Mouse (Mus musculus): ENCODE data around the gene Fbxo22. TPM values are rescaled to one million over a fixed set of nuclear protein-coding genes. Genes with fewer than 3 reads are reported as not detected.
"Not testable (repeated sequence)": the region's sequence is repeated elsewhere in the genome, so short reads cannot be mapped to it uniquely, and the experiment has no call there.

The Fbxo22 gene
- total and polyA plus RNA-seq, 2 experiments from 2014 or later = 58.3 to 70.0 TPM

GRCm38 (mm10) chr9:55244079-55244478 lies 35.4 kb downstream of the Fbxo22 start:
- Histone ChIP-seq H3K9me3 (ENCODE audit: low read length) (no peaks in the 10 kb centered on the region), H3K9ac (replicated peaks; ENCODE audit: low read length) (no peak overlapping the region), H3K4me1 (ENCODE audit: insufficient read depth, low read length) (no peaks in the 10 kb centered on the region), H3K27ac (no peak overlapping the region), H3K4me3 (ENCODE audit: low read length) (no peak overlapping the region), H3K4me2 (ENCODE audit: low read depth, low read length) (no peak overlapping the region), H3K36me3 (ENCODE audit: insufficient read depth, low read length) (no peaks in the 10 kb centered on the region), H3K27me3 (ENCODE audit: insufficient read depth, low read length) (no peaks in the 10 kb centered on the region)
- WGBS = 74% methylated on average over 3 of the region's 3 CpGs
- ATAC-seq (no peak), DNase-seq (ENCODE audit: low spot score) (no peak)
- no peak for TF ChIP-seq CTCF (IDR thresholded peaks at IDR 0.05; ENCODE audit: low read depth)

- H3K4me1 ChIP-seq (ENCODE audit: insufficient read depth, low read length) = not testable (repeated sequence)
Measured at GRCm38 (mm10) chr9:55245057-55245750, 36.5 kb downstream of the Fbxo22 start.

GRCm38 (mm10) chr9:55246440-55246839 lies 37.7 kb downstream of the Fbxo22 start:
- no peak for TF ChIP-seq CTCF (IDR thresholded peaks at IDR 0.05; ENCODE audit: low read depth)
- Histone ChIP-seq H3K9ac (replicated peaks; ENCODE audit: low read length) (no peak overlapping the region), H3K4me2 (ENCODE audit: low read depth, low read length) (no peak overlapping the region), H3K4me3 (ENCODE audit: low read length) (no peak overlapping the region), H3K27me3 (ENCODE audit: insufficient read depth, low read length) (no peaks in the 10 kb centered on the region), H3K36me3 (ENCODE audit: insufficient read depth, low read length) (no peaks in the 10 kb centered on the region), H3K27ac (no peak overlapping the region), H3K4me1 (ENCODE audit: insufficient read depth, low read length) (no peaks in the 10 kb centered on the region), H3K9me3 (ENCODE audit: low read length) (no peaks in the 10 kb centered on the region)
- no peak for ATAC-seq
- no peak for DNase-seq (ENCODE audit: low spot score)
- WGBS = 79% methylated on average over 8 of the region's 8 CpGs

More at GRCm38 (mm10) chr9:55245057-55245750, 36.5 kb downstream of the Fbxo22 start:
- H3K27ac ChIP-seq; H3K9me3 ChIP-seq (ENCODE audit: low read length); DNase-seq (ENCODE audit: low spot score); H3K4me2 ChIP-seq (ENCODE audit: low read depth, low read length); H3K4me3 ChIP-seq (ENCODE audit: low read length); H3K27me3 ChIP-seq (ENCODE audit: insufficient read depth, low read length); H3K9ac ChIP-seq (replicated peaks; ENCODE audit: low read length); ATAC-seq; H3K36me3 ChIP-seq (ENCODE audit: insufficient read depth, low read length): not testable (repeated sequence)
- WGBS = 96% methylated on average over 1 of the region's 1 CpGs

- DNase-seq (ENCODE audit: low spot score) = no peak
- 91% methylated on average over 4 of the region's 4 CpGs for WGBS
- Histone ChIP-seq H3K4me3 (ENCODE audit: low read length) (no peak overlapping the region), H3K27me3 (ENCODE audit: insufficient read depth, low read length) (no peaks in the 10 kb centered on the region), H3K9ac (replicated peaks; ENCODE audit: low read length) (no peak overlapping the region), H3K4me1 (ENCODE audit: insufficient read depth, low read length) (no peaks in the 10 kb centered on the region), H3K9me3 (ENCODE audit: low read length) (no peaks in the 10 kb centered on the region), H3K36me3 (ENCODE audit: insufficient read depth, low read length) (no peaks in the 10 kb centered on the region), H3K4me2 (ENCODE audit: low read depth, low read length) (no peak overlapping the region), H3K27ac (no peak overlapping the region)
- TF ChIP-seq CTCF (IDR thresholded peaks at IDR 0.05; ENCODE audit: low read depth) = no peak
- ATAC-seq = no peak
Measured at GRCm38 (mm10) chr9:55246918-55247317, 38.2 kb downstream of the Fbxo22 start.

GRCm38 (mm10) chr9:55248465-55248864 lies 39.7 kb downstream of the Fbxo22 start:
- no peak for DNase-seq (ENCODE audit: low spot score)
- Histone ChIP-seq H3K9ac (replicated peaks; ENCODE audit: low read length) (no peak overlapping the region), H3K27me3 (ENCODE audit: insufficient read depth, low read length) (no peaks in the 10 kb centered on the region), H3K4me2 (ENCODE audit: low read depth, low read length) (no peak overlapping the region), H3K9me3 (ENCODE audit: low read length) (no peaks in the 10 kb centered on the region), H3K27ac (no peak overlapping the region), H3K36me3 (ENCODE audit: insufficient read depth, low read length) (no peaks in the 10 kb centered on the region), H3K4me3 (ENCODE audit: low read length) (no peak overlapping the region), H3K4me1 (ENCODE audit: insufficient read depth, low read length) (no peaks in the 10 kb centered on the region)
- 88% methylated on average over 4 of the region's 4 CpGs for WGBS
- ATAC-seq = no peak
- TF ChIP-seq CTCF (IDR thresholded peaks at IDR 0.05; ENCODE audit: low read depth) = no peak

GRCm38 (mm10) chr9:55250595-55251247 lies 42.0 kb downstream of the Fbxo22 start:
- Histone ChIP-seq H3K27me3 (ENCODE audit: insufficient read depth, low read length) (no peaks in the 10 kb centered on the region), H3K9me3 (ENCODE audit: low read length) (no peaks in the 10 kb centered on the region), H3K4me3 (ENCODE audit: low read length) (no peak overlapping the region), H3K9ac (replicated peaks; ENCODE audit: low read length) (no peak overlapping the region), H3K27ac (no peak overlapping the region), H3K4me2 (ENCODE audit: low read depth, low read length) (no peak overlapping the region), H3K4me1 (ENCODE audit: insufficient read depth, low read length) (no peaks in the 10 kb centered on the region), H3K36me3 (ENCODE audit: insufficient read depth, low read length) (no peaks in the 10 kb centered on the region)
- TF ChIP-seq CTCF (IDR thresholded peaks at IDR 0.05; ENCODE audit: low read depth) = no peak
- WGBS = 85% methylated on average over 6 of the region's 6 CpGs
- ATAC-seq (no peak), DNase-seq (ENCODE audit: low spot score) (no peak)

- DNase-seq (ENCODE audit: low spot score); H3K36me3 ChIP-seq (ENCODE audit: insufficient read depth, low read length); H3K9ac ChIP-seq (replicated peaks; ENCODE audit: low read length); H3K4me2 ChIP-seq (ENCODE audit: low read depth, low read length); H3K4me1 ChIP-seq (ENCODE audit: insufficient read depth, low read length); H3K27ac ChIP-seq; H3K9me3 ChIP-seq (ENCODE audit: low read length); ATAC-seq; H3K4me3 ChIP-seq (ENCODE audit: low read length); H3K27me3 ChIP-seq (ENCODE audit: insufficient read depth, low read length): not testable (repeated sequence)
- WGBS = 58% methylated on average over 2 of the region's 2 CpGs
Measured at GRCm38 (mm10) chr9:55252097-55252496, 43.4 kb downstream of the Fbxo22 start.
